Mouse (Mus musculus): ENCODE results near the gene Trim66.

The Trim66 gene

DNA sequence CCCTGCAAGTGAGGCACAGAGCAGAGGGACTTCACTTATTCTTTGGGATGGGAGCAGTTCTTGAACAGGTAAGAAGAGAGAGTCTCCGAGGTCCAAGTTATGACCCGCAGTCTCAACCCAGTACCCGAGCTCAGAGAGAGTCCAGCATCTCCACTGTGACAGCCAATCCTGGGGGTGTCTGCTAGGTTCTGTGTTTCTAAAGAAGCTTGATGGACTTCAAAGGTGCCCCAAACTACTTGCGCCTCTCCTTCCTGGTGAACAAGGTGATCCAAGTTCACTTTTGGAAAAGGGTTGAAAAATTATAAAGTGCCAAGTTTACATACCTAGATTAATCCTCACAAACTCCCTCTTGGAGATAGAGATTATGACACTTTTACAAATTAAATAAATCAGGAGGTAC, at the start of gene Trim66:
Gene Trim66, minus strand, starts transcription at position 101 of the 400 bp plus-strand sequence.
- no peak for DNase-seq

DNA sequence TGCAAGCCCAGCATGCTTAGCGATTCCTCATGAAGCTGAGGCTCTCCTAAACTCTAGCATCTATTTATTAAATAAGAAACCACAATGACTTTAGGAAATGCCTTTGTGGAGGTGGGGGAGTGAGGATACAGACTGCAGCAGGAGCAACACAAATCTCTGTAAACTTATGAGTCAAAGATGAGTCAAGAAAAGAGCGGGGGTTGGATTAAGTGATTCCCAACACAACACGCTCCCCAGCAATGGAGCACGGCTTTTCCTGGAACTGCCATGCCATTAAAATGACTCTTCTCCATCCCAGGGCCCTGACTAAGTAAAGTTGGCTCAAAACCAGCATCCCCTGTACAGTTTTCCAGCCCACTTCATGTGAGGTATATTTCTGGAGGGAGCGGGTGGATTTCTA, 38.8 kb upstream of the Trim66 start:
- no peak for DNase-seq

DNA sequence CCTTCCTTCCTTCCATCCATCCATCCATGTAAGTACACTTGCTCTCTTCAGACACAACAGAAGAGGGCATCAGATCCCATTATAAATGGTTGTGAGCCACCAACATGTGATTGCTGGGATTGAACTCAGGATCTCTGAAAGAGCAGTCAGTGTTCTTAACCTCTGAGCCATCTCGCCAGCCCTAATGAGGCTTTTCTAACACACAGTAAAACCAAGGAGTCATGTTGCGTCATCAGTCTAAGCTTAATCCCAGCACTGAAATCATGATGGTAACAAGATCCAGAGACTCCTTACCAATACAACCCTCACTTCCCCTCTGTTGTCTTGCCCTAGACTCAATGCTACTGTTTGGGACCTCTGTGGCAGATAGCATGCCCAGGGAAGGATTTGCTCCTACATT, 38.3 kb upstream of the Trim66 start:
- no peak for DNase-seq

DNA sequence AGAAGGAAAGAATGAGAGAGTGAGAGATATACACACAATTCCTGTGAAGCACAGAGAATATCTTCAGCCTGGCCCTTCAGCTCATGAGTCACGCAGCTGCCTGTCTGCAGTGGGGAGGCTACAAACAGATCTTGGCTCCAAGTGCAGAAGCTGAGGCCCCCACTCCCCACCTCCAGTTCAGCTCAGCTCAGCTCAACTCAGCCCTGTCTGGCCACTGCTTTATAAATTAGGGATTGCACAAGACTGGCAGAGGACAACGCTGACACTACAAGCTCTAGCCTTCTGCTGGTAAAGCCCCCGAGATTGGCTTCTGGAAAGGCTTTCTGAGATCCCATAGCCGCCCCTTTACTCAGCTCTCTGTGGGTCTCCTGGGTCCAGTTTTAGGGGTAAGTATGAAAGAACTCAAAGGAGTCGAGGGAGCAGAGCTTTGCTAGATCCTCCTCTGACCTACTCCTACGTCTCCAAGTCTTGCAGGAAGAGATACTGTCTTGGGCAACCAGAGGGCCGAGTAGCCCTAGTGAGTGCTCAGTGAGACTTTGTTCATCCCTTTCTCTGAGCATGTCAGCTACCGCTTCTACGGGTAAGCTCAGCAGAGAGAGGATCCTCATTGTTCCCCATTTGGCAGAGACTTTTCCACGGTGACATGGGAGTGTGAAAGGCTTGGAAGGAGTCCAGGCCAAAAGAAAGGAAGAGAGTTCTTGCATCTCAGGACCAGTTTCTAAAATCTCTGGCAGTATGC, 37.5 kb upstream of the Trim66 start:
- DNase-seq, result peak; percentile 42

DNA sequence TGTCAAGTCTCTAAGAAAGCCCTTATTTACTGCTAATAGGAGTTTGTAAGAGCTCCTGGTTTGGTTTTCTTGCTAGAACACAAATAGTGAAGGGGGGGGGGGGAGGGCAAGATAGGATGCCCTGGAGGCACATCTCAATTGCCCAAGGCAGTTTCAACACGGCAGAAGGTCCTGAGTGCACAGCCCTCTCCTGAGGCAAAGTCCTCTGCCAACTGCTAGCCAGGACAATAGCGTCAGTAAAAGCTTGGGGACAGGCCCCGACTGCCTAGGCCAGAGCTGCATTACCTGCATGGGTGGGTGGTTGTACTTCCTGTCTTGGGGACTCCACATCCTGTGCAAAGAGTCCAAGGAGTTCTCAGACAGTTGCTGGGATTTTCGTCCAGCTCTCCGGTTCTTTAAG, 36.9 kb upstream of the Trim66 start:
- no peak for DNase-seq

DNA sequence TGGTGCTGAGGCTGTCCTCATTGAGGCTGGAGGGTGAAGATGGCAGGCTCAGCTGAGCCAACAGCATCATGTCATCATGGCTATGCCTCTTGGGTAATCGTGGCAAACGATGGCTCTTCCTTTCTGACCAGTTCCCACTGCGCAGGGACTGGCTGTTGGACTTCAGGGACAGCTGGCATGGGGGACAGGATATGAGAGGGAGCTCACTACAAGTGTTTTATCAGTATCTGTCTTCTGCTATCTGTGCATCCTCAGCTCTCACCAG, 34.4 kb upstream of the Trim66 start:
- DNase-seq, result no peak

DNA sequence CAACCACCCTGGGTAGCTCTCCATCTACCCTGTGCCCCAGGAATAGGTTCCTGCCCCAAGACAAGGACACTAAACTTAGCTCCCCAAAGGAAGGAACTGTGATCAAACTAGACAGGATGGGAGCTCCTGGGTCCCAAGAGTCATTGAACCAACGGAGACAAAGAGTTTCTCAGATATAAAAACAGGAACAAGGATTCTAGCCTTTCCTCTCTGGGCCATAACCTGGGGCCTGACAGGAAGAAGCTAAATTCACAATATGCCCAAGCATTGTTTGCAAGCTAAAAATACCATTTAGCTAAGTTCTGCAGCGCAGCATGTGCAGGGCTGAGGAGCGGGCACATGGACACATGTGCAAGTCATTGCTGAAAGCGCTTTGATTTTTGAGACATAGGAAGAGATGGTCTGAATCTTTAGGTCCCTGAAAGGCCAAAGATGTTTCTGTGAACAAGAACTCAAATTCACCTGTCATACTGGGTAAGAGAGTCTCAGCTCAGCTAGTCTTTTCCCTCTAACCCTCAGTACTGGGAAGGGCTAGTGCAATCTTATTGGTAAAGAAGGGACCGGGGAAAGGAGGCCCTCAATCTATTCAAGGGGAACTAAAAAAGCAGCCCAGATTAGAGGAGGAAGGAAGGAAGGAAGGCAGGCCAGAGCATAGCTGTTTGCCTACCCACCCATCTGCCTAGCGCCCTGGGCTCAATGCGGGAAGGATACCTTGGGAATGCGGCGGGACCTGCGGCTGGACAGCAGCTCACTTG, 33.9 kb upstream of the Trim66 start:
- no peak for DNase-seq

DNA sequence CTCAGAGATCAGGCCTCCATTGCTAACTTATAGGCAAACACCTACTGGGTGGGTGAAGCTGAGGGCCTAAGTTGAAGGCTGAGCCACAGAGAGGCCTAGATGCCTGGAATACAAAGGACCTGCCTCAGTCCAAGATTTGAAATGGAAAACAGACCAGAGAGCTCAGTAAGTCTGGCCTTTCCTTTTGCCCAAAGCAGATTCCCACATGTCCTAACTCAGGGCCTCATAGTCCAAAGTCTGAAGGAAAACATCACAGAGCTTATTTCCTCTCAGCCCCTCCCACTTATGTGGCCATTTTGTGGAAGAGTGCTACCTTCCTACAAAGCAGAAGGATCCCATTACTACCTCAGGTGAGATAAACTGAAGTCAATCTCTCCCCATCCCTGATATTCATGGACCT, 33.0 kb upstream of the Trim66 start:
- no peak for DNase-seq

DNA sequence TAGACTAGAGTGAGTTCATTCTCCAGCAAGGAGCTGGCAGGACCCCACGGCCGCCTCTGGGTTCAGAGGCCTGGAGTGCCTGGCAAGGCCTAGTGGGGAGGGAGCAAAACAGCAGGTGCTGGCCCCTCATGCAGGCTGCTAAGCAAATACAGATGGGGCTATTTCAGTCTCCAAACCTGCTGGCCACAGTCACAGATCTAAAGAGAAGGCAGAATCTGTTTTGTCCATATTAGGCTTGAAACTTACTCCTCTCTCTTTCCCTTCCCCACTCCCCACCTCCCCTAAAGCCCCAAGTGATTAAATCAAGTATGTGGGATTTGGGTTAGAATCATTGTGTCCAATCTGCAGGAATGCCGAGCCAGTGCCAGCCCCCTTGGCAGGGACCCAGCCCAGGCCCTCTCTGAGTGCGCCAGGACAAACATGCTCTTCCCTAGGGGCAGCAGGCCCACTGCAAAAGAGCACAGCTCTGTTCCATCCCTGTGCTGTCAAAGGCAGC, 28.6 kb upstream of the Trim66 start:
- peak; percentile 57 for DNase-seq

DNA sequence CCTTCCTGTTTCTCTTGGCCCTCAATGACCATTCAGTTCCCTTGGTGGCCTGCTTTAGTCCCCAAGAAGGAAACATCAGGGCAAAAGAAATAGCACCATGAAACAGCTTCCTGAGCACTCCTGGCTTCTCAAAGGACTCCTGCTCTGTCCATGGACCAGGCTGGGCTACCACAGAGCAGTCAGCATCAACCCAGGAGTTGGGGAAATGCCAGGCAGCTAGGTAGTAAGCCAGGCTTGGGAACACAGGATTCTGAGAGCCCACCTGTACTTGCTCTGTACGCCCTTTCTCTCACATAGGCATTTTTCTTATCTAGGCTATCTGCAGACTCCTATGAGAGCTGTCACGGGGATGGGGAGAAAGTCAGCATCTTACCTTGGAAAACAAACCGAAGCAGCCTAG, 27.0 kb upstream of the Trim66 start:
- DNase-seq, result no peak

DNA sequence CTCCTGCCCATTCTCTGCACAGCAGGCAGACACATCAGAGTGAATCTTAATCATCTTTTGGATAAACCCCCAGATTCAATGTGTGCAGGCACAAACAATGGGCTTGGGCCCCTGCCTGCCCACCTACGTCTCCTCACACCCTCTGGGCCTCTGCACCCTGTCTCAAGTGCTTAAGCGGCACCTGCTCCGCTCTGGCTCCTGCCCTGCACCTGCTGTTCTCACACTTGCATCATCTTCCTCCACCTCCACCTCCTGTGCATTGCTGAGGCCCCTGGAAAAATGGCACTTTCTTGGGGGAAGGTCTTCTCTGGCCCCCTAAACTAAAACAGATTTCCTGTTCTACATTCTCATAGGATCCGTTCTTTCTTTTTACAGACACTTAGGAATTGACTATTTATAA, 26.0 kb upstream of the Trim66 start:
- DNase-seq, result no peak

DNA sequence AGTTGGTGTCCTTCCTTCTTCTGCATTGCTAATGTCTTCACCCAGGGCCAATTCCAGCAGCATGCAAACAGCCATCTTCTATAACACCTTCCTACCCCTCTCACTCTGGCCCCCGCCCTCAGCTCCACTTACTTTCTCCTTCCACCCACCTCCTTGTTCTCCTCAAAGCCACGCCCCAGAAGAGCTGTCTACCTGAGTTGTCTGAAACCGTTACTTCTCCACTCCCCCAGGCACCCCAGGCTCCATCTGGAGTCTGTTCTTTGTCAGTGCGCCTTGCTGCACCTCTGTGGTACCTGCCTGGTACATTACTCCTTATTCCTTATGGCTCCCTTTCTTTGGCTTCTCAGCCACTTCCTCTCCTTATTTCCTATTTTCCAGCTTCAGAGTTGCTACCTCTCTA, 25.2 kb upstream of the Trim66 start:
- DNase-seq, result no peak

DNA sequence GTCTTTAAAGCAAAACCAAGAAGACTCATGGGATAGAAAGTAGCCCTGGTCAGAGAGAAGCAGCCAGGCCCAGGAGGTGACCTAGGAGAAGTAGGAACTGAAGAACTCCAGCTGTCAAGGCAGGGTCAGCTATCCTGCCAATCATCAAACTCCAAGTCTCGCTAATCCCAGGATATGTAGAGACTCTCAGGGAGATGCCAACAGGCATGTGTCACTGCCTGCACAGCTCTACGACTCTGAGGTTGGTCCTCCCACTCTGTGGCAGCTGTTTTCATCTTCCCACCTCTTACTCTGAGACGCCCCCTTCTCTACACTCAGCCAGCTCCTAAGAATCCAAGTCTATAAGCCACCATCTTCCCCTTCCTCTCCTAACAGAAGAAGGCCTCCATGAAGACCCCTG, 24.8 kb upstream of the Trim66 start:
- no peak for DNase-seq

DNA sequence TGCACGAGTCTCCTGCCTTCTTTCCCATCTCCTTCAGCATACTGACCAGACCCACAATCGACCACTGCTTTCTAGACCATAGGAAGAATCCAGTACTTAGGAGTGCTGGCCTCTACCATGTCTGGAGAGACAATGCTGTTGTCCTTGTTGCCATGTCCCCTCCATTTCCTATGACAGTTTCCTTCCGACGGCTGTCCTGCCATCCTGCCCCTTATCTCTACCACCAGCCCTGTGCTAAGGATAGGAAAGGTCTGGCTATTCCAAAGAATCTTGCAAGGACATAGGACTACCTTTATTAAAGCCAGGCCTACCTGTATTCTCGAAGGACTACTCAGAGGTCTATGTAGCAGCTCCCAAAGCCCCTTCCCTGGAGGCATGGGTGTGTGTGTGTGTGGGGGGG, 23.6 kb upstream of the Trim66 start:
- no peak for DNase-seq

DNA sequence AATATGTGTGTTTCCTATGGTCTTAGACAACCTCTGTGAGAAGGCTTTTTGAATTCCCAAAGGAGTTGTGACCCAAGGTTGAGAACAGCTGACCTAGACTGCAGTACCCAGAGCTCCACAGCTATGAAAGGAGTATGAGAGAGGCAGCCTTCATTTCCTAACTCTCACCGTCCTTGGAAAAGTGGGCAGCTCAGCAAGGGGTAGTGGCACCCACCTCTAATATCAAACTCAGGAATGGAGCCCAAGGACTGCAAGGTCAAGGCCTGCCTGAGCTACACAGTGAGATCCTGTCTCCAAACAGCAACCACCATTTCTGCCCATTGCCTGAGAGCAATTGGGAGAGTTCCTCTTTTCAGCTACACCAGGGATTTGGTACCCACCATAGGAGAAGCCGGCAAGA, 21.8 kb upstream of the Trim66 start:
- no peak for DNase-seq

DNA sequence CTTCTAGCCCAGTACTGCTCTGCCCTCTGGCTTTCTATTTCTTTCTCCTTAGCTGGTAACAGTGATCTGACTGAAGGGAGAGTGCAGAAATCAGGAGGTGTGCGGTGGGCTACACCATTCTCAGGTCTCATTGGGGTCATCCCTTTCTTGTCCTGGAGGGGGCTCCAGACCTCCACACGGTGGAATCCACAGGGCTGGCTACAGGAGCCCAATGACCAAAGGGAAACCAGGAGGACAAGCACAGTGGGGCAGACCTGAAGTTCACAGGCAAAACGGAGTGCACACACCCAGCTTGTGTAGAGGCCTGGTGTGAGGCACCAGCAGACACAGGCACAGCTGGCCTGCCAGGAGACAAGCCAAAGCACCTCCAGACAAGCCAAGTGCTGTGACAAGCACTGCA, 20.4 kb upstream of the Trim66 start:
- DNase-seq, result peak; percentile 76

DNA sequence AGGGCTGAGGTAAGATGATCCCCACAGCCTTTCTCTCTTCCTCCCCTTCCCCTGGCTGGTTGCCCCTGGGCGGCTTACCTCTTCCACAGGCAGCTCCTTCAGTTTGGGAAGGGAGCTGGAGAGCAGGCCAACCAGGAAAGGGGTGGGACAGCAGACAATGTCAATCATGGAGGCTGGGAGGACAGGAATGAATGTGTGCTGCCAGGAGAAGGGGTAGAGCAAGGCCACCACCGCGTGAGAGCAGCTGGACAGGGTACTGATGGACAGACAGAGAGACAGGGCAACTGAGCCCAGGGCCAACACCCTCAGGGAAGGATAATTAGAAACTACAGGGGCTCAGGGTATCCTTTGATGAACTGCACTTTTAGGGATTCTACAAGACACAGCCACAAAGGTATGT, 19.6 kb upstream of the Trim66 start:
- no peak for DNase-seq

DNA sequence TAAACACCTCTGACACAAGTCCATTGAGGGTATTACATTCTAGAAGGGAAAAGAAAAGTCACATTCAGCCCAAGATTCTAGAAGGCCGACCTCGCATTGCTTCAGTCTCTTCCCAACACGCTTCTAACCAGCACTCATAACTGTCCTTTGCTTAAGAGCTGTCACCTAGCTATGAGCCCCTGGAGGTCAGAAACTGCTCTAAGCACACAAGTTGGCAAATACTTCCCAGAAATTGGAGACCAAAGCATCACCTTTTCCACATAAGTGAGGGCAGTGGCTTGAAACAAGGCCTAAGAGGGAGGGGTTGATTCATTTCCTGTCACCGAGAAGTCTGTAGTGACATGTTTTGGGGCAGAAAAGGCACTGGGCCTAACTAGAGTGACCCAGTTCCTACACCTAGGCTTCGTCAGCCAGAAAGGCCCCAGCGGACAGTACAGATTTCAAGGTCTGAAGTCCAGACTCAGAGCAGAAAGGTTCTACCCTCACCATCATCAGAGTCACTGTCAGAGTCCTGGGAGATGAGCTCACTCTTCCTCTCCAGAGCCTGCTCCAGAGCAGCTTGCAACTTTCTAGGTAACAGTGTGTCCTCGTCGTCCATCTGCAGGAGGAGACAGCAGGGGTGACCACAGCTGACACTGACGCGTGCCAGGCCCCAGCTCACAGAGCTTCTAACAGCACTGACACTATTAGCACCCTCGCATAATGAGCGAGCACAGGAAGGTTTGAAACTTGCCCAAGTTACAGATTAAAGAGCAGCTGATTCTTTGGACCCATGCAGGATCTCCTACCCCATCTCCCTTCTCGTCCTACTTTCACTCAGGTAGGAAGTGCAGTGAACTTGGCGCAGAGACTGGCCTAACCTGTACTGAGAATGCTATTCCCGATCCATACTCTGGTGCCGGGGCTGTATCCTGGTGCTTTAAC, 18.1 kb upstream of the Trim66 start:
- no peak for DNase-seq

DNA sequence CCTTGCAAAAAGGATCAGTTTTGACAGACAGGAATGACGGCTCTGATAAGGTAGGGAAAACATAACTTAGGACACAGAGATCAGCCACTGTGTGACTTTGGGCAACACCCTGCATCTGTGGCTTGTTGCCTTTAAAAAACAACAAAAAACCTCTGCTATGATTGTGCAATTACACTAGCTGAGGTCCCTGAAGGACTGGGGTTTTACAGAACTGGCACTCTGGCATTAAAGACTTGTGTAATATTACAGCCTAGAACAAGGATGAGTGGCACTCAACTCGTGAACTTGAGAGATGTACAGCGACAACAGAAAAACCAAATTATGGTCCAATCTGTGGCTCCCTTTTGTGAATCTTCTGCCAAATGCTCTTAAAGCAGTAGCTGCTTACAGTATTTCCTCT, 16.8 kb upstream of the Trim66 start:
- DNase-seq, result peak; percentile 59

DNA sequence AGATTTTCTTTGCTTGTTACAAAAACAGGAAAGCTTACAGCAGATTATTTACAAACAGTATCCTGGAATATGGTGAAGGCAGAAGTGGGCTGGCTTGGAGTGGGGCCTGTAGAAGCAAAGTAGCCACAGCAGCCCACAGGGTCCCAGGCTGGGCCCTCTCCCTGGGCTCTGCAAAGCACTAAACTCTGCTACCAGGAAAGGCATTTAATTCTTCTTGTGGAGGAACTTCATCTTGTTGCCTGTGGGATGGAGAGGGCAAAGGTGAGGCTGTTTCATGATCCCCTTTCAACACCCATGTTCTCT, 16.5 kb upstream of the Trim66 start:
- DNase-seq, result no peak

DNA sequence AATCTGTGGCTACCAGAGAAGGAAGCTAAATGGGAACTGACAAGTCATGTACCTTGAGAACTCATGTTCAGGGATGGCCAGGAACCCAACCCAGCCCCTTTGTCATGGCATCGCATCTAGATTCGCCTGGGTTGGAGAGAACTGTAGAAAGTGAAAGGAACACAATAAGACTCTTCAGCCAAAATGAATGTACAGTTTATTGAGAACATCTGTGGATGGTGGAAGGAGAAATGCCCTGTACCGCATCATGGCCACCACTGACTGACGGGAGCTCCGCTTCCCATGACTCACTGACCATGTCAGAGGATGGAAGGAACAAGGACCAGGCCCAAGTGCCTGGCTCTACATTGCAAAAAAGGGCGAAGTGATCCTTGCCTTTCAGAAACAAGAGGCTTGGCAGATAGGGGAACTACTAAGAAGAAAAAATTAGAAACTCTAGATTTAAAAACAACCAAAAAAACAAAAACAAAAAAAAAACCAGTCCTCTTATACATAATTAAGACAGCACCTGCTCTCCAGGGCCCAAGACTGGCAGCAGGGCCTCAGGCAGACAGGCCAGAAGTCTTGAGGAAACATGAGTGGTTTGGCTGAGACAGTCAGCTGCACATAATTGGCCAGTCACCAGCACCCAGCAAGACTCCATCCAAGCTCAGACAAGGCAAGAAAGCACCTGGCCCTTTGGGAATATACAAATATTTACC, 16.0 kb upstream of the Trim66 start:
- DNase-seq, result peak; percentile 39

DNA sequence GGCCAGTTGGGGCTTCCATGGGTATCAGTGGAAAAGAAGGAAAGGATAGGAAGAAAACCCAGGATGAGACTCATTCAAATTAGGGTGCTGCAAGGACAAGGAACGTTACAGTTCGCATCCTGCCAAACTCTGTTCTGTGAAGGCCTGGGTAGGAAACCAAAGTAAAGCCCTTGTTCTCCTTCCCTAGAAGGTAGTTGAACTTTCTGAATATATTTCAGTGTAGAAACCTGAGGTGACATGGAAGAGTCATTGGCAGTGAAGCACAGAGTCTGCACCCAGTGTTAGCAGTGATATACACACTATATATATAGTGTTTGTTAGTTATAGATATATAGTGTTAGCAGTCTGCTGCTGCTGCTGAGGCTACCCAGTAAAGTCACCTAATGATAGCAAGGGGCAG, 15.4 kb upstream of the Trim66 start:
- DNase-seq, result no peak

DNA sequence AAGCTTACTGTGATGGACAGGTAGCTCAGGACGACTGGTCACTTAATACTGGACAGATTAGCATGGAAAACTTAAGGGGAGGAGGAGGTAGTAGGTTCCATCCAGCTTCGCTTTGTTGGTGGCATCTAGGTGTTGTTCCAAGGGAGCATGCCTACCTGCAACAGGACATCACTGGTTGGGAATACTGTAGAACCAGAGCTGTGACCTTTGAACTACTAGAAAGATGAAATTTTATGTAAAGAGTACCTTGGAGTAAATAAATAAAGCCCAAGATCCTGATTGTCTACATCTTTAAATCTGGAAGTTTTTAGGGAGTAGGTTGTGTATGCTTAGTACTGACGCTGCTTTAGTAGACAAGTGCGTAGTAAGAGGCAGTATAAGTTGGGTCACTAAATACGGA, 14.2 kb upstream of the Trim66 start:
- no peak for DNase-seq
